Comparison of ENCODE assay signal across 17 mouse cellular contexts in genomic region chr5:92411461-92412140, GRCm38 (mm10).
"Had no signal": no experiment of that assay in that cellular context is flagged by ENCODE, and none has a peak within 500 bp of the region (broad histone marks: within the 10 kb centered on the region; RNA-seq: fewer than 3 reads in every experiment).

No protein-coding gene starts in this region.

- H3K9ac ChIP-seq: limb, embryonic 12.5 days; liver, embryonic 13.5 days; liver, postnatal 0 days; lung, embryonic 15.5 days; midbrain, embryonic 15.5 days; neural tube, embryonic 13.5 days; stomach, embryonic 15.5 days had no signal

- H3K4me2 ChIP-seq: limb, embryonic 12.5 days; liver, embryonic 13.5 days; lung, embryonic 15.5 days; midbrain, embryonic 15.5 days; neural tube, embryonic 13.5 days; stomach, embryonic 15.5 days had no signal

- ATAC-seq: liver, postnatal 0 days; midbrain, embryonic 15.5 days had no signal

- H3K27me3 ChIP-seq: limb, embryonic 12.5 days; liver, embryonic 13.5 days; lung, embryonic 15.5 days; midbrain, embryonic 15.5 days; neural tube, embryonic 13.5 days; stomach, embryonic 15.5 days had no signal

- H3K9me3 ChIP-seq: limb, embryonic 12.5 days; liver, embryonic 13.5 days; lung, embryonic 15.5 days; midbrain, embryonic 10.5 days; midbrain, embryonic 15.5 days; neural tube, embryonic 13.5 days; stomach, embryonic 15.5 days had no signal

- H3K4me3 ChIP-seq: layer of hippocampus, adult 2 months; limb, embryonic 12.5 days; liver, embryonic 13.5 days; lung, embryonic 15.5 days; midbrain, embryonic 10.5 days; midbrain, embryonic 15.5 days; neural tube, embryonic 13.5 days; stomach, embryonic 15.5 days had no signal

- H3K27ac ChIP-seq: kidney, postnatal 0 days; layer of hippocampus, adult 2 months; limb, embryonic 12.5 days; liver, embryonic 13.5 days; lung, embryonic 15.5 days; midbrain, embryonic 10.5 days; midbrain, embryonic 15.5 days; neural tube, embryonic 13.5 days; stomach, embryonic 15.5 days had no signal

- DNase-seq: kidney, adult 8-10 months; kidney, postnatal 36 days; liver; liver, embryonic 13.5 days; liver, postnatal 0 days; lung, postnatal 14 days; retina, postnatal 1 day; right cerebral cortex, postnatal 4 days; thymus, postnatal 4 days had no signal

- H3K4me1 ChIP-seq: limb, embryonic 12.5 days; liver, embryonic 13.5 days; lung, embryonic 15.5 days; midbrain, embryonic 10.5 days; midbrain, embryonic 15.5 days; neural tube, embryonic 13.5 days; stomach, embryonic 15.5 days had no signal
